Mouse (Mus musculus): ENCODE data around the gene Greb1.

GRCm38 (mm10) chr12:16690631-16691030, 110.1 kb downstream of the Greb1 start:
- TF ChIP-seq CTCF (IDR thresholded peaks at IDR 0.05; ENCODE audit: low read depth, low read length) (no peak), TAL1 (conservative IDR thresholded peaks at IDR 0.05; ENCODE audit: low read depth, low read length) (no peak), GATA1 (IDR thresholded peaks at IDR 0.05; ENCODE audit: borderline replicate concordance, low read length) (no peak)

Measured in G1E (cell line).